Mouse (Mus musculus): ENCODE data around the gene Kiz.
A peak's percentile ranks its signal among the peaks of the same experiment; 100 is the strongest.

Kiz gene

GRCm38 (mm10) chr2:146855599-146856039, at the start of gene Kiz:
TSS of gene Kiz (plus strand) at chr2:146855864.
- peak; percentile 95 for DNase-seq

GRCm38 (mm10) chr2:146809706-146810256, 45.9 kb upstream of the Kiz start:
- DNase-seq, result no peak

- DNase-seq, result no peak
These were observed 45.0 kb upstream of the Kiz start for GRCm38 (mm10) chr2:146810695-146811094.

- no peak for DNase-seq
These were observed 40.7 kb upstream of the Kiz start for GRCm38 (mm10) chr2:146814978-146815377.

GRCm38 (mm10) chr2:146819065-146819464, 36.6 kb upstream of the Kiz start:
- no peak for DNase-seq

GRCm38 (mm10) chr2:146823483-146823951, 32.1 kb upstream of the Kiz start:
- DNase-seq, result no peak

- no peak for DNase-seq
These were observed 31.6 kb upstream of the Kiz start for GRCm38 (mm10) chr2:146824043-146824442.

GRCm38 (mm10) chr2:146828006-146828405, 27.7 kb upstream of the Kiz start:
- no peak for DNase-seq

- no peak for DNase-seq
These were observed 22.2 kb upstream of the Kiz start for GRCm38 (mm10) chr2:146833222-146834063.

GRCm38 (mm10) chr2:146834064-146834313, 21.7 kb upstream of the Kiz start:
- DNase-seq, result no peak

- DNase-seq, result peak; percentile 8
These were observed 21.1 kb upstream of the Kiz start for GRCm38 (mm10) chr2:146834314-146835201.

- no peak for DNase-seq
These were observed 20.2 kb upstream of the Kiz start for GRCm38 (mm10) chr2:146835241-146835990.

GRCm38 (mm10) chr2:146836246-146836645, 19.4 kb upstream of the Kiz start:
- no peak for DNase-seq

GRCm38 (mm10) chr2:146836871-146837550, 18.7 kb upstream of the Kiz start:
- DNase-seq, result no peak

- DNase-seq, result no peak
These were observed 18.0 kb upstream of the Kiz start for GRCm38 (mm10) chr2:146837653-146838052.

- no peak for DNase-seq
These were observed 16.9 kb upstream of the Kiz start for GRCm38 (mm10) chr2:146838596-146839302.

- no peak for DNase-seq
These were observed 16.2 kb upstream of the Kiz start for GRCm38 (mm10) chr2:146839303-146840030.

GRCm38 (mm10) chr2:146847863-146848262, 7.8 kb upstream of the Kiz start:
- no peak for DNase-seq

GRCm38 (mm10) chr2:146856120-146856519, 456 bp downstream of the Kiz start:
- DNase-seq, result peak; percentile 45

GRCm38 (mm10) chr2:146856853-146857252, 1.2 kb downstream of the Kiz start:
- no peak for DNase-seq

- no peak for DNase-seq
These were observed 10.1 kb downstream of the Kiz start for GRCm38 (mm10) chr2:146865781-146866180.

Measured in lung, postnatal 14 days (tissue).